Mouse (Mus musculus) midbrain, embryonic 12.5 days (tissue): ENCODE results near the gene Oasl1. TPM values are rescaled to one million over a fixed set of nuclear protein-coding genes. Genes with fewer than 3 reads are reported as not detected.
"Not testable (repeated sequence)": the region's sequence is repeated elsewhere in the genome, so short reads cannot be mapped to it uniquely, and the experiment has no call there.

Experiments
- ATAC-seq: fragments of 200-750 bp; cut with Nextera tagmentation; 2 replicates; pipeline ENCODE4 v1.8.0; 2017; ENCODE audit warnings: low read depth, moderate TSS enrichment, moderate library complexity; ENCODE audit not compliant: low FRiP score
- H3K27ac ChIP-seq: fragments of 300-500 bp; sonication (generic); replicated peaks from 2 replicates; pipeline ENCODE4 v1.5.1; 2016; ENCODE audit warnings: mild to moderate bottlenecking
- H3K27me3 ChIP-seq: fragments of 300-500 bp; sonication (generic); 2 replicates; pipeline ENCODE4 v1.6.1; 2016; ENCODE audit warnings: mild to moderate bottlenecking
- H3K36me3 ChIP-seq: fragments of 300-500 bp; sonication (generic); 2 replicates; pipeline ENCODE4 v1.6.1; 2016
- H3K4me1 ChIP-seq: fragments of 300-500 bp; sonication (generic); 2 replicates; pipeline ENCODE4 v1.6.1; 2016
- H3K4me2 ChIP-seq: fragments of 300-500 bp; sonication (generic); replicated peaks from 2 replicates; pipeline ENCODE4 v1.6.1; 2016; ENCODE audit warnings: mild to moderate bottlenecking, moderate library complexity
- H3K4me3 ChIP-seq: fragments of 300-500 bp; sonication (generic); 2 replicates; pipeline ENCODE4 v1.5.1; 2016; ENCODE audit warnings: mild to moderate bottlenecking
- H3K9ac ChIP-seq: fragments of 300-500 bp; sonication (generic); replicated peaks from 2 replicates; pipeline ENCODE4 v1.6.1; 2016; ENCODE audit warnings: mild to moderate bottlenecking, moderate library complexity
- H3K9me3 ChIP-seq: fragments of 300-500 bp; sonication (generic); 2 replicates; pipeline ENCODE4 v1.6.1; 2016; ENCODE audit warnings: mild to moderate bottlenecking
- WGBS: fragments of 180-500 bp; shearing (Covaris S2); methylation state at CpG from one replicate; pipeline ENCODE4 v1.1.7; 2016; 5-methylcytosine and 5-hydroxymethylcytosine counted together
- polyA plus RNA-seq: library from polyadenylated mRNA; unstranded; fragments of >200 nt; fragmentation: Nextera tagmentation; extraction: Ambion mirVana; gene quantifications from 2 replicates; pipeline ENCODE4 v1.2.1, GENCODE M21; 2016

Gene Oasl1
- polyA plus RNA-seq, result 0.19 TPM in 1 of 2 replicates, not detected in the other

GRCm38 (mm10) chr5:114922998-114923473 is at the start of gene Oasl1:
Oasl1 (plus strand) TSS chr5:114923240.
- H3K9ac ChIP-seq, result no peak within 1 kb of the TSS
- no peaks in the 10 kb centered on the region for H3K27me3 ChIP-seq
- H3K9me3 ChIP-seq, result no peaks in the 10 kb centered on the region
- no peaks in the 10 kb centered on the region for H3K36me3 ChIP-seq
- 59% methylated on average over 15 of the region's 15 CpGs for WGBS
- no peak within 1 kb of the TSS for H3K27ac ChIP-seq
- H3K4me1 ChIP-seq, result no peaks in the 10 kb centered on the region; the same call in 1 of the 2 replicates
- H3K4me2 ChIP-seq, result no peak within 1 kb of the TSS
- ATAC-seq, result no peak
- no peak within 1 kb of the TSS for H3K4me3 ChIP-seq

GRCm38 (mm10) chr5:114875858-114876257 is 47.2 kb upstream of the Oasl1 start:
- peaks cover 20% of the 10 kb centered on the region for H3K4me1 ChIP-seq

GRCm38 (mm10) chr5:114876331-114876730 is 46.7 kb upstream of the Oasl1 start:
- ATAC-seq, result no peak

More at GRCm38 (mm10) chr5:114875858-114876257, 47.2 kb upstream of the Oasl1 start:
- no peaks in the 10 kb centered on the region for H3K36me3 ChIP-seq
- ATAC-seq, result no peak
- no peak overlapping the region for H3K4me2 ChIP-seq
- 66% methylated on average over 6 of the region's 6 CpGs for WGBS
- H3K9ac ChIP-seq, result no peak overlapping the region
- H3K9me3 ChIP-seq, result no peaks in the 10 kb centered on the region
- 0 out of 2 replicates have a peak, but pooled peaks cover 3% of the 10 kb centered on the region for H3K27me3 ChIP-seq
- no peak overlapping the region for H3K4me3 ChIP-seq
- H3K27ac ChIP-seq, result no peak overlapping the region

GRCm38 (mm10) chr5:114877487-114877886 is 45.6 kb upstream of the Oasl1 start:
- H3K27ac ChIP-seq, result no peak overlapping the region
- no peaks in the 10 kb centered on the region for H3K9me3 ChIP-seq
- 0 out of 2 replicates have a peak, but pooled peaks cover 3% of the 10 kb centered on the region for H3K27me3 ChIP-seq
- no peak overlapping the region for H3K4me3 ChIP-seq
- no peak overlapping the region for H3K9ac ChIP-seq
- peaks cover 20% of the 10 kb centered on the region for H3K4me1 ChIP-seq
- no peak overlapping the region for H3K4me2 ChIP-seq
- 71% methylated on average over 7 of the region's 7 CpGs for WGBS
- H3K36me3 ChIP-seq, result no peaks in the 10 kb centered on the region
- no peak for ATAC-seq

More at GRCm38 (mm10) chr5:114876331-114876730, 46.7 kb upstream of the Oasl1 start:
- Histone ChIP-seq H3K9ac (no peak overlapping the region), H3K36me3 (no peaks in the 10 kb centered on the region), H3K27ac (no peak overlapping the region), H3K4me1 (peaks cover 20% of the 10 kb centered on the region), H3K9me3 (no peaks in the 10 kb centered on the region), H3K4me2 (no peak overlapping the region), H3K4me3 (no peak overlapping the region), H3K27me3 (0 out of 2 replicates have a peak, but pooled peaks cover 3% of the 10 kb centered on the region)
- WGBS, result 23% methylated on average over 6 of the region's 6 CpGs

- H3K36me3 ChIP-seq, result no peaks in the 10 kb centered on the region
- no peak for ATAC-seq
- H3K27me3 ChIP-seq, result 0 out of 2 replicates have a peak, but pooled peaks cover 3% of the 10 kb centered on the region
- H3K4me2 ChIP-seq, result no peak overlapping the region
- no peak overlapping the region for H3K27ac ChIP-seq
- H3K9me3 ChIP-seq, result no peaks in the 10 kb centered on the region
- H3K4me3 ChIP-seq, result no peak overlapping the region
- peaks cover 20% of the 10 kb centered on the region for H3K4me1 ChIP-seq
- WGBS, result 72% methylated on average over 13 of the region's 13 CpGs
- 0 out of 2 replicates have a peak overlapping the region, but pooled peaks have one; percentile 20 for H3K9ac ChIP-seq
Observed at GRCm38 (mm10) chr5:114879399-114879798, 43.6 kb upstream of the Oasl1 start.

- H3K9ac ChIP-seq, ATAC-seq, H3K4me3 ChIP-seq, H3K4me1 ChIP-seq, H3K9me3 ChIP-seq, H3K36me3 ChIP-seq, H3K27me3 ChIP-seq, H3K4me2 ChIP-seq, H3K27ac ChIP-seq: not testable (repeated sequence)
- WGBS, result 88% methylated on average over 6 of the region's 7 CpGs
Observed at GRCm38 (mm10) chr5:114882319-114882718, 40.7 kb upstream of the Oasl1 start.

GRCm38 (mm10) chr5:114883022-114883421 is 40.0 kb upstream of the Oasl1 start:
- H3K4me3 ChIP-seq, result no peak overlapping the region
- no peaks in the 10 kb centered on the region for H3K9me3 ChIP-seq
- ATAC-seq, result no peak
- WGBS, result 97% methylated on average over 11 of the region's 11 CpGs
- H3K4me2 ChIP-seq, result no peak overlapping the region
- no peaks in the 10 kb centered on the region for H3K36me3 ChIP-seq
- no peak overlapping the region for H3K27ac ChIP-seq
- H3K27me3 ChIP-seq, result 0 out of 2 replicates have a peak, but pooled peaks cover 3% of the 10 kb centered on the region
- peaks cover 3% of the 10 kb centered on the region; the same call in 1 of the 2 replicates for H3K4me1 ChIP-seq
- H3K9ac ChIP-seq, result no peak overlapping the region

GRCm38 (mm10) chr5:114886801-114887200 is 36.2 kb upstream of the Oasl1 start:
- Histone ChIP-seq H3K9ac (no peak overlapping the region), H3K27ac (no peak overlapping the region), H3K4me2 (no peak overlapping the region), H3K4me3 (no peak overlapping the region), H3K9me3 (no peaks in the 10 kb centered on the region), H3K4me1 (no peaks in the 10 kb centered on the region), H3K36me3 (no peaks in the 10 kb centered on the region), H3K27me3 (no peaks in the 10 kb centered on the region)
- ATAC-seq, result no peak
- 91% methylated on average over 6 of the region's 6 CpGs for WGBS

GRCm38 (mm10) chr5:114888995-114889394 is 34.0 kb upstream of the Oasl1 start:
- Histone ChIP-seq H3K36me3 (no peaks in the 10 kb centered on the region), H3K9me3 (no peaks in the 10 kb centered on the region), H3K4me2 (no peak overlapping the region), H3K27ac (no peak overlapping the region), H3K4me1 (no peaks in the 10 kb centered on the region), H3K27me3 (no peaks in the 10 kb centered on the region), H3K4me3 (no peak overlapping the region), H3K9ac (no peak overlapping the region)
- ATAC-seq, result no peak
- 94% methylated on average over 2 of the region's 2 CpGs for WGBS

- no peak for ATAC-seq
- Histone ChIP-seq H3K27me3 (no peaks in the 10 kb centered on the region), H3K4me2 (no peak overlapping the region), H3K4me1 (peaks cover 6% of the 10 kb centered on the region), H3K27ac (no peak overlapping the region), H3K4me3 (no peak overlapping the region), H3K36me3 (no peaks in the 10 kb centered on the region), H3K9ac (no peak overlapping the region), H3K9me3 (no peaks in the 10 kb centered on the region)
- 86% methylated on average over 4 of the region's 4 CpGs for WGBS
Observed at GRCm38 (mm10) chr5:114895542-114895941, 27.5 kb upstream of the Oasl1 start.

GRCm38 (mm10) chr5:114896688-114897373 is 26.2 kb upstream of the Oasl1 start, which contains the start of gene Oasl2:
Oasl2 (plus strand) TSS chr5:114896936.
- Histone ChIP-seq H3K4me2 (no peak within 1 kb of the TSS), H3K27ac (no peak within 1 kb of the TSS), H3K9ac (no peak within 1 kb of the TSS), H3K4me1 (peaks cover 6% of the 10 kb centered on the region), H3K9me3 (no peaks in the 10 kb centered on the region), H3K36me3 (no peaks in the 10 kb centered on the region), H3K4me3 (no peak within 1 kb of the TSS), H3K27me3 (no peaks in the 10 kb centered on the region)
- 71% methylated on average over 13 of the region's 13 CpGs for WGBS
- no peak for ATAC-seq

GRCm38 (mm10) chr5:114897374-114897793 is 25.7 kb upstream of the Oasl1 start:
- Histone ChIP-seq H3K27me3 (no peaks in the 10 kb centered on the region), H3K4me3 (no peak overlapping the region), H3K9me3 (no peaks in the 10 kb centered on the region), H3K36me3 (no peaks in the 10 kb centered on the region), H3K4me1 (peaks cover 6% of the 10 kb centered on the region), H3K9ac (no peak overlapping the region), H3K4me2 (no peak overlapping the region), H3K27ac (no peak overlapping the region)
- WGBS, result 14% methylated on average over 7 of the region's 7 CpGs
- no peak for ATAC-seq
